Mouse (Mus musculus) bone marrow macrophage, adult 2 months (primary cell): Measurements from ENCODE around the gene Atp2b1. TPM values are rescaled to one million over a fixed set of nuclear protein-coding genes. Genes with fewer than 3 reads are reported as not detected.

Experiments
- H3K27ac ChIP-seq: 2 replicates; pipeline ENCODE4 v1.5.1; 2012; ENCODE audit warnings: low read depth, low read length; ENCODE audit not compliant: insufficient read depth
- H3K4me1 ChIP-seq: 2 replicates; pipeline ENCODE4 v1.6.1; 2012; ENCODE audit warnings: low read length; ENCODE audit not compliant: control insufficient read depth, insufficient read depth
- H3K4me3 ChIP-seq: 2 replicates; pipeline ENCODE4 v1.5.1; 2012; ENCODE audit warnings: mild to moderate bottlenecking, low read length, moderate library complexity; ENCODE audit not compliant: insufficient read depth
- CTCF ChIP-seq: IDR thresholded peaks from 2 replicates; pipeline ENCODE4 v1.5.1; 2012; ENCODE audit warnings: low read depth, mild to moderate bottlenecking, low read length, moderate library complexity
- POLR2A ChIP-seq: IDR thresholded peaks from 2 replicates; pipeline ENCODE4 v1.6.1; 2012; ENCODE audit warnings: mild to moderate bottlenecking, low read depth, low read length, borderline replicate concordance
- polyA plus RNA-seq: library from polyadenylated mRNA; stranded (reverse); fragments of >200 nt; gene quantifications from 2 replicates; pipeline ENCODE4 v1.2.4, GENCODE M21; 2012; ENCODE audit not compliant: missing spikeins, insufficient read depth, insufficient read length

Gene Atp2b1
- polyA plus RNA-seq, 1 experiment, result 252 TPM

DNA sequence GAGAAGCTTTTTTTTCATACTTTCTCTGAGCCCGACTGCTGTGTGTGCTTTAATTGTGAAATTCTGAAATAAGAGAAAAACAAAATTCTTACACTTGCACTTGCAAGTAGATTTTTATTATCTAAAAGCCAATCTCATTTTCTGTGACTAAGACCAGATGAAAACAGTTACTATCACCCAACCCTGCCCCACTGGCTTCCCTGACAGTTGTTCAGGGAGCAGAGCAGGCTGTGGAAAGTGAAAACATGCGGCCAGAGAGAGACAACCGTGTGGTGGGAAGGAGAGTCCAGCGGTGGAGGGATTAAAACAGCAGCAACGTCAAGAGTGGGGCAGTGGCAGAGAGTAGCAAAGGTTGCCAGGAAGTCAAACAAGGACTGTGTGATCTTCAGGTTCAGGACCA is 46.7 kb downstream of the Atp2b1 start:
- H3K27ac ChIP-seq, result no peak overlapping the region
- no peak for TF ChIP-seq POLR2A
- no peak for TF ChIP-seq CTCF
- no peak overlapping the region for H3K4me3 ChIP-seq
- H3K4me1 ChIP-seq, result peaks cover 40% of the 10 kb centered on the region

GRCm38 (mm10) chr10:98962092-98962491 is 47.9 kb downstream of the Atp2b1 start:
- H3K4me1 ChIP-seq, result peaks cover 35% of the 10 kb centered on the region
- TF ChIP-seq CTCF (no peak), POLR2A (no peak)
- H3K27ac ChIP-seq, result no peak overlapping the region
- H3K4me3 ChIP-seq, result no peak overlapping the region

DNA sequence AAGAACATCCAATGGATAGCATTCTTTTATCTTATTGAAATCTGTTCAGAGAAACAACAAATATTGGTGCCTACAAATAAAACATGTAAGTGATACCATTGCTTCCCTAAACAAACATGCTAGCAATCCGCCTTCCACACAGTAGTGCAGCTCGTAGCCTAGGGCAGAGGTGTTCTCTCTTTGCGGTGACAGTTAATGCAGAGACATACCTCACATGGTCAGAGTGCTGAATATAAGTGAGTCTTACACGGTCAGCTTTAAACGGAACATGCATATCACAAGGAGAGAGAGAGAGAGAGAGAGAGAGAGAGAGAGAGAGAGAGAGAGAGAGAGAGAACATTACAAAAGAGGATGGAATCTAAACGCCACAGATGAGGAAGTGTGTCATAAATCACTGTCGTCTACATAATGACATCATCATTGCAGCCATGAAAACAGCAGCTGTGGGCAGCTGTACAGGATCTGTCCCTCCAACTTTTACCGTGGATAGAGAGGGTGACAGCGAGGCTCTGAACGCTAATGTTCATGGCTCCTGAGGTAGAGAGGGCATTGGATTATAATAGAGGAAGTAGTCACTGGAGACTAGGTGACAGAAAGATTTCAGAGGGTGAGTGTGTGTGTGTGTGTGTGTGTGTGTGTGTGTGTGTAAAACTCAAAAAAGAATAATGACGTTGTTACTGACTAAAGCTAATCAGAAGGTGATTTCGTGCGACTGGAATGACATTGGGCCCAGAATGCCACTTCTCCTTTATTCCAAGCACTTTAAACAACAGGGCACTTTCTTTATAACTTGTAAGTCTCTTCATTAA is 52.4 kb downstream of the Atp2b1 start:
- Histone ChIP-seq H3K4me1 (peaks cover 17% of the 10 kb centered on the region), H3K4me3 (no peak overlapping the region), H3K27ac (no peak overlapping the region)
- TF ChIP-seq POLR2A, result no peak
- no peak for TF ChIP-seq CTCF

DNA sequence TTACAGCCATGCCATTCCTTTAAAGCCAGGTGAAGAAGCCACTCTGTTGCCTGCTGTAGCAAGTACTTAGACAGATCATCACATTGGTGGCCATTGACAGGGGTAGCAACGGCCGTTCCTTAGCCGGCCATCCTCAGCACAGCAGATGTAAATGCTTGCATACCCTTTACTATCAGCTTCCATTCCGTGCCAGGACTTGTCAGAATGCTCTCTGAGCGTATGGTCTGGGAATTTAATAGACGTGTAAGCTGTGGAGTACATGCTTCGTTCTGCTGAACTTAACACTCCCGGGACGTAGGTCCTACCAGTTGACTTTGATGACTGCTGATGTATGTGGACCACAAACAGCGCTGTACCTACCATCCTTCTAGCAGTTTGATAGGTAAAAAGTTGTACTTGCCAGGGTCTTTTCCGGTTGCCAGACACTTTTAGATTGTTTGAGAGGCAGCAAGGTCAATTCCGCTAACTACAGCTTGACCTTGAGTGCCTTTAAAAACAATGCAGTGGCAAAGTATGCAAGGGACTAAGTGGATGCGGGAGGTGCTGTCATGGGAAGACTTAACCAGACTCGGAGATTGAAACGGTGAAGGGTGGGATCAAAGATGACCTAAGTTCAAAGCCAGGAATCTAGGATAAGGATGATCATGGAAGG is 53.2 kb downstream of the Atp2b1 start:
- Histone ChIP-seq H3K27ac (no peak overlapping the region), H3K4me1 (peaks cover 19% of the 10 kb centered on the region), H3K4me3 (no peak overlapping the region)
- TF ChIP-seq CTCF (no peak), POLR2A (no peak)

DNA sequence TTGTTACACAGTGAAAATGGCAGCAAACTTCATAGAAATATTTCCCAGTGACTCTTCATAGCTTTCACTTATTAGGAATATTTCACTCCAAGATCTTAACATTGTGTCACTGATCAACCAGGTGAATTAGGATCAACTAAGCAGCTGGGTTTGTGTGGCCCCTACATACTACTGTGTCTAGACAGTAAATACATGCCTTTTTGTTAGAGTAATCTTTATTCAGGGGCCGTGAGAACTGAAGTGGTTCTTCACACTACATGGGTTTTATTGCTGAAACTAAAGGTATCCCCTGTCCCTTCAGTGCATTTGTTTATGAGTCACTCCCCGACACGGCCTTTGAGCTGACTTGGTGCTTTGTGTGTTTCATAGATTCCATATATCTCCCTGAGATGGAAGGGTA is 56.7 kb downstream of the Atp2b1 start:
- Histone ChIP-seq H3K4me3 (no peak overlapping the region), H3K4me1 (peaks cover 26% of the 10 kb centered on the region), H3K27ac (no peak overlapping the region)
- TF ChIP-seq CTCF (no peak), POLR2A (no peak)

- H3K27ac ChIP-seq, result peak overlapping the region; percentile 51
- peaks cover 20% of the 10 kb centered on the region for H3K4me1 ChIP-seq
- TF ChIP-seq POLR2A (no peak), CTCF (no peak)
Observed at GRCm38 (mm10) chr10:98972359-98972758, 58.2 kb downstream of the Atp2b1 start.

GRCm38 (mm10) chr10:98972912-98973605 is 58.9 kb downstream of the Atp2b1 start:
- H3K27ac ChIP-seq, result no peak overlapping the region
- TF ChIP-seq CTCF (no peak), POLR2A (no peak)
- H3K4me3 ChIP-seq, result no peak overlapping the region
- H3K4me1 ChIP-seq, result peaks cover 18% of the 10 kb centered on the region

More at GRCm38 (mm10) chr10:98972359-98972758, 58.2 kb downstream of the Atp2b1 start:
- H3K4me3 ChIP-seq, result no peak overlapping the region

GRCm38 (mm10) chr10:98974645-98975044 is 60.4 kb downstream of the Atp2b1 start:
- Histone ChIP-seq H3K4me1 (peaks cover 18% of the 10 kb centered on the region), H3K4me3 (no peak overlapping the region), H3K27ac (no peak overlapping the region)
- TF ChIP-seq POLR2A (no peak), CTCF (no peak)

GRCm38 (mm10) chr10:98975611-98976010 is 61.4 kb downstream of the Atp2b1 start:
- H3K4me1 ChIP-seq, result peaks cover 18% of the 10 kb centered on the region

DNA sequence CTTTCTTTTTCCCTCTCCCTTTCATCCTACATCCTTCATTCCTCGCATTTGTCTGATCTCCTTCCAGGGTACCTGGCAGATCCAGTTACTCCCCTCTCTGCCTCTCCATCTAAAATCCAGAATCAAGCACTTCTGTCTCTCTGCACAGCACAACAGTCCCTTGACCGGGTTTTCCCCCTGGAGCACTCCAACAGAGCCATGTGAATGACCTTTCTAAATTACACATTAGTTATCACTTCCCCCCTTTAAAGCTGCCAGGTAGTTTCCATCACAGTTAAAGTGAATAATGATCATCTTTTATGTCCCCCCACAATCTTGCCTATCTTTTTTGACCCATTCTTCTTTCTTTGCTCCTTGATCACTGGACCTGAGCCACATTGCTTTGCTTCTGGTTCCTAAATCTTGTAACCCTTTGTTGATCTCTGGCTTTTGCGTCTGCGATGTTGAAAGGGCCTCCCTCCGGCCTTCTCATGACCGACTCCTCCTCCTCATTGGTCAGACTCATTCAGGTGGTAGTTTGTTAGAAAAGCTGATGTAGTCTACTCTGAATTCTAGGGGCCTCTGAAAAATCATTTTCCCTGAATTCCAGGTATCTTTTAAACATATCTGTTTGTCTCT is 62.8 kb downstream of the Atp2b1 start:
- TF ChIP-seq POLR2A (no peak), CTCF (no peak)
- Histone ChIP-seq H3K4me1 (peaks cover 15% of the 10 kb centered on the region), H3K27ac (no peak overlapping the region), H3K4me3 (no peak overlapping the region)

More at GRCm38 (mm10) chr10:98975611-98976010, 61.4 kb downstream of the Atp2b1 start:
- TF ChIP-seq CTCF, result no peak
- TF ChIP-seq POLR2A, result no peak
- Histone ChIP-seq H3K27ac (no peak overlapping the region), H3K4me3 (no peak overlapping the region)
